Mouse (Mus musculus) c-Kit-positive CD71-positive TER-119-negative erythroid progenitor cells, embryonic 14.5 days (primary cell): ENCODE measurements around the gene Cdkn1a.

Source experiments
- DNase-seq: peaks from one replicate; pipeline ENCODE4 v3.0.0-alpha.2; 2013; ENCODE audit warnings: low read depth

Cdkn1a gene

GRCm38 (mm10) chr17:29118057-29118456 lies 27.3 kb downstream of the Cdkn1a start:
- DNase-seq: no peak

DNA sequence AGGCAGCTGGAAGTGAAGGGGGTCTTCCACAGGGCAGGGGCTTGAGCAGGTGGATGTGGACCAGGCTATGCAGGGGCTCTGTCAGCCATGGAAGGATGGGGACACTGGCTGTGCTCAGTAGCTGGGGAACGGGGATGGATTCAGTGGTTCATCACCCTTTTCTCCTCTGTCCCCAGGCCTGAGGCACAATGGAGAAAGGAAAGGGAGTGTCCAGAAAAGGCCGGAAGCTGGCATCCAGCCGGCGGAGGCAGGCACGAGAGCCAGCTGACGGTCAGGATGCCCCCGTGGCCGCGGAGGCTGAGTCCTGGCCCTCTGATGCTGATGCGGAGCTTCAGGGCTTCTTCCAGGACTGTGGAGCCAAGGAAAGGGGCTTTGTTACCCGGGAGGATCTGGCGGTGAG lies 29.9 kb downstream of the Cdkn1a start:
- no peak for DNase-seq

- no peak for DNase-seq
Observed at GRCm38 (mm10) chr17:29122817-29123216, 32.0 kb downstream of the Cdkn1a start.

- no peak for DNase-seq
Observed at GRCm38 (mm10) chr17:29123578-29124174, 32.9 kb downstream of the Cdkn1a start.

GRCm38 (mm10) chr17:29126561-29126960 lies 35.8 kb downstream of the Cdkn1a start:
- DNase-seq: no peak

DNA sequence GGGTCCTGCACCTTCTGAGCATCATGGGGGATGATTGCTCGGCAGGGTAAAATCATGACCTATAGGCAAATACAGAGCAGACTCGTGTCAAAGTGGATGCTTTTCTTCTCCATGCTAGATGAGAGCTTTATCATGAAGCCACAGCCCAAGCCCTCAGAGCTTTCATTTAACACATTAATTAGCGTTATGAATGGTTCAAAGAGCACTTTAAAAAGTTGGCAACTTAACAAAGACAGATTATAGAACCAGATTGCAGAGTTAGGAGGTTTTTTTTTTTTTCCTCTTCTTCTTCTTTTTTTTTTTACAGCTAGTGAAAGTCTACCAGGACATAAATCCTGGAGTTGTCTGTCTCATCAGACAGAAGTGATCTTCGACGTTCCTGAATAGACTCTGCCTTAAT lies 38.6 kb downstream of the Cdkn1a start:
- no peak for DNase-seq

DNA sequence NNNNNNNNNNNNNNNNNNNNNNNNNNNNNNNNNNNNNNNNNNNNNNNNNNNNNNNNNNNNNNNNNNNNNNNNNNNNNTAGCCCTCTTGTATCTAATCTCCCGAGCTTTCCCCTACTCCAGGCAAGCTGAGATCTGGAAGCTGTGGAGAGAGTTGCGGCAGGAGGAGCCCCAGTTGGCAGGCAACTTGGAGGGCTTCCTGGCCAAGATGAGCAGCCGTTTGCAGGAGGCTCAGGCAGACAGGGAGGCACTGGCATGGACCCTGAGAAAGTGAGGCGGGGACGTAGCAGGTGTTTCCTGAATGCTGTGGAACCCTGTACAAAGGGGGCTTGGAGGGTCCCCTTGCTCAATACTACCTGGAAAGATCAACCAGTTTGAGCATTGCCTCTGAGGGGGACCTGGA lies 44.3 kb downstream of the Cdkn1a start:
- no peak for DNase-seq

- no peak for DNase-seq
Observed at GRCm38 (mm10) chr17:29136236-29136635, 45.5 kb downstream of the Cdkn1a start.

DNA sequence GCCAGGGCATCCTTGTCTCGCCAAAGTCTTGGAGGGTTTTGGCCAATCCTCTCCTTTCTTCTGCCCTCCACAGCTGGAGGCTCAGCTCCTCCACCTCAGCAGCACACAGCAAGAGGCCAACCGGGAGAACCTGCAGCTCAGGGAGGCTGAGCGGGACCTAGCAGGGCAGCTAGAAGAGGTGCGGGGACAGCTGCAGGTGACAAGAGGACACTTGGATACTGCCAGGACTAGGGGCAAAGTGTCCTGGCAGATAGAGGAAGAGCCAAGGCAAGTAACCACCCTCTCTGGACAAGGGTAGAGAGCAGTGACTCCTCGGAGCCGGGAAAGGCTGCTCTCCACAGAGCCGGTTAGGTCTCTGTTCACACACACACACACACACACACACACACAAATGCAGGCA lies 47.1 kb downstream of the Cdkn1a start:
- DNase-seq: no peak

GRCm38 (mm10) chr17:29141577-29141976 lies 50.8 kb downstream of the Cdkn1a start:
- DNase-seq: no peak

DNA sequence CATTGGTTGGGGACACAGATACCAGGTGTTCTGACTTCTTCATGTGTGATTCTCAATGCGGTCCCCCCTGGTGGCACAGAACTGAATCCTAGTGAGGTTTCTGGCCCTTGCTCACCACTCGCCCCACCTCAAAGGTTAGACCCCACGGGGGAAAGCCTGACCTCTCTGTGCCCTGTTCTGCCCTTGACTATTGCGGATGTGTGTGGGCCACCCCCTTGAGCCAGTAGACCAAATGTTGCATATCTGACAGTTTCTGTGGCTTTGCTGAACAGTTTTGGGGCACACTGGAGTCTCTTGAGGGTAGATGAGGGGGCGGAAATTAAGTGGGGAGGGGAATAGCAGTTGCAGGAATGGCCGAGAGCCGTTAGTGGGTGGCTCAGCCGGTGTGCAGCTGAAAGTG lies 52.5 kb downstream of the Cdkn1a start:
- no peak for DNase-seq

- no peak for DNase-seq
Observed at GRCm38 (mm10) chr17:29145101-29145500, 54.3 kb downstream of the Cdkn1a start.

DNA sequence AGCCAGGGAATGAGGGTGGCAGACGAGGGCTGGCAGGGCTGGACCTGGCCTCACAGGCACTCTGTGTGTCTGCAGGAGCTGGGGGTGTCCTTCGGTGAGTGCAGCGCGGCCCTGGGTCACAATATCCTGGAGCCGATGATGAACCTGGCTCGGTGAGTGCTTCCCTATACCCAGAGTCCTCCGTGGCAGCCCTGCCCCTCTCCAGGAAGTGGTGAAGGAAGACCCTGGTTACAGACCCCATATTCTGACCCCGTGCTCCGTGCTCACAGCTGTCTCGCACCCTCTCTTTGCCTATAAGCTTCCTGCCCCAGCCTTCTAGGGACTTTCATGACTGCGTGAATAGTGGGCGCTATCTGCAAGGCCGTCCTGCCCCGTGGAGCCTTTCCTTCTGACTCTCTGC lies 56.5 kb downstream of the Cdkn1a start:
- DNase-seq: no peak

DNA sequence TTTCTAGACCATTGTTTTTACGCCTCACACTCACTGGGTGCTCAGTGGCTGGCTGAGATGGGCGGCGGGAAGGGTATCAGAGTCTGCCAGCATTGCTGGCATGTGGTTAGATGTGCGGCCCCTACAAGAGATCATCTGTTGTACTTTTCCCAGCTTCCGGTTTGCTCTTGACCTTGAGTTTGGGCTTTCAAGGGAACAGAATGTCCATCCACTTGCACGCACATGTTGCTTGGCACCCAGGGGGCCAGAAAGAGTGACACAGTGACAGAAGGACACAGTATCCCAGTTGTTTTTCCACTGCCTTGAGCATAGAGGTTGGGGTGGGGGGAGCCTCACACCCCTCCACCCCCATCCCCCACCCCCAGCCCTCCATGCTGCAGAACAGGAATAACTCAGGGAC lies 57.0 kb downstream of the Cdkn1a start:
- no peak for DNase-seq

- DNase-seq: no peak
Observed at GRCm38 (mm10) chr17:29149766-29150165, 59.0 kb downstream of the Cdkn1a start.
